Mouse (Mus musculus) stomach, embryonic 14.5 days (tissue): Measurements from ENCODE around the gene Slc4a10. TPM values are rescaled to one million over a fixed set of nuclear protein-coding genes. Genes with fewer than 3 reads are reported as not detected.

ENCODE experiments used
- ATAC-seq: fragments of 200-750 bp; cut with Nextera tagmentation; 2 replicates; pipeline ENCODE4 v1.8.0; 2017; ENCODE audit warnings: low read depth, moderate TSS enrichment; ENCODE audit not compliant: insufficient number of reproducible peaks, insufficient read depth, low FRiP score
- H3K27ac ChIP-seq: fragments of 300-500 bp; sonication (generic); 2 replicates; pipeline ENCODE4 v1.5.1; 2014; ENCODE audit warnings: mild to moderate bottlenecking, low read length, moderate library complexity, mixed read lengths
- H3K27me3 ChIP-seq: fragments of 300-500 bp; sonication (generic); 2 replicates; pipeline ENCODE4 v1.6.1; 2014; ENCODE audit warnings: low read length, control low read depth, mixed read lengths; ENCODE audit not compliant: control insufficient read depth, insufficient read depth
- H3K36me3 ChIP-seq: fragments of 300-500 bp; sonication (generic); 2 replicates; pipeline ENCODE4 v1.6.1; 2014; ENCODE audit warnings: mild to moderate bottlenecking, control low read depth, low read length, moderate library complexity, mixed read lengths; ENCODE audit not compliant: control insufficient read depth, insufficient read depth
- H3K4me1 ChIP-seq: fragments of 300-500 bp; sonication (generic); 2 replicates; pipeline ENCODE4 v1.6.1; 2014; ENCODE audit warnings: low read length, control low read depth, mixed read lengths; ENCODE audit not compliant: control insufficient read depth, insufficient read depth
- H3K4me2 ChIP-seq: fragments of 300-500 bp; sonication (generic); replicated peaks from 2 replicates; pipeline ENCODE4 v1.6.1; 2014; ENCODE audit warnings: low read depth, low read length, control low read depth
- H3K4me3 ChIP-seq: fragments of 300-500 bp; sonication (generic); 2 replicates; pipeline ENCODE4 v1.5.1; 2014; ENCODE audit warnings: low read depth, low read length, control low read depth
- H3K9ac ChIP-seq: fragments of 300-500 bp; sonication (generic); replicated peaks from 2 replicates; pipeline ENCODE4 v1.6.1; 2014; ENCODE audit warnings: low read depth, mild to moderate bottlenecking, control low read depth, low read length, moderate library complexity, mixed read lengths
- H3K9me3 ChIP-seq: fragments of 300-500 bp; sonication (generic); 2 replicates; pipeline ENCODE4 v1.6.1; 2016; ENCODE audit warnings: low read depth, low read length, control low read depth; ENCODE audit not compliant: control insufficient read depth
- WGBS: fragments of 180-500 bp; shearing (Covaris S2); extraction: QIAGEN DNeasy Blood & Tissue Kit; methylation state at CpG from one replicate; pipeline ENCODE4 v1.1.7; 2014; 5-methylcytosine and 5-hydroxymethylcytosine counted together
- polyA plus RNA-seq: library from polyadenylated mRNA; unstranded; fragments of >200 nt; fragmentation: Nextera tagmentation; extraction: Ambion mirVana; gene quantifications from 2 replicates; pipeline ENCODE4 v1.2.1, GENCODE M21; 2014

The Slc4a10 gene
- polyA plus RNA-seq, 1 experiment from 2014 or later, result 0.67 TPM

GRCm38 (mm10) chr2:62325388-62325787 lies 279.1 kb downstream of the Slc4a10 start:
- Histone ChIP-seq H3K4me3 (no peak overlapping the region), H3K27ac (no peak overlapping the region), H3K4me2 (no peak overlapping the region), H3K9ac (no peak overlapping the region), H3K27me3 (no peaks in the 10 kb centered on the region), H3K9me3 (no peaks in the 10 kb centered on the region), H3K4me1 (no peaks in the 10 kb centered on the region), H3K36me3 (no peaks in the 10 kb centered on the region)
- WGBS, result 84% methylated on average over 2 of the region's 2 CpGs
- no peak for ATAC-seq

- Histone ChIP-seq H3K4me1 (no peaks in the 10 kb centered on the region), H3K27me3 (no peaks in the 10 kb centered on the region), H3K9me3 (no peaks in the 10 kb centered on the region), H3K4me3 (no peak overlapping the region), H3K9ac (no peak overlapping the region), H3K4me2 (no peak overlapping the region), H3K36me3 (no peaks in the 10 kb centered on the region), H3K27ac (no peak overlapping the region)
- ATAC-seq, result no peak
- WGBS, result 64% methylated on average over 4 of the region's 4 CpGs
Observed at GRCm38 (mm10) chr2:62331913-62332312, 285.7 kb downstream of the Slc4a10 start.

GRCm38 (mm10) chr2:62332465-62332864 lies 286.2 kb downstream of the Slc4a10 start:
- no peaks in the 10 kb centered on the region for H3K4me1 ChIP-seq
- no peaks in the 10 kb centered on the region for H3K27me3 ChIP-seq
- H3K4me2 ChIP-seq, result no peak overlapping the region
- no peaks in the 10 kb centered on the region for H3K9me3 ChIP-seq
- H3K9ac ChIP-seq, result no peak overlapping the region
- no peak overlapping the region for H3K4me3 ChIP-seq
- H3K36me3 ChIP-seq, result no peaks in the 10 kb centered on the region
- no peak overlapping the region for H3K27ac ChIP-seq
- ATAC-seq, result no peak
- WGBS, result 77% methylated on average over 8 of the region's 8 CpGs

- 82% methylated on average over 4 of the region's 4 CpGs for WGBS
- Histone ChIP-seq H3K27ac (no peak overlapping the region), H3K9ac (no peak overlapping the region), H3K9me3 (no peaks in the 10 kb centered on the region), H3K4me1 (no peaks in the 10 kb centered on the region), H3K4me2 (no peak overlapping the region), H3K36me3 (no peaks in the 10 kb centered on the region), H3K27me3 (no peaks in the 10 kb centered on the region), H3K4me3 (no peak overlapping the region)
- ATAC-seq, result no peak
Observed at GRCm38 (mm10) chr2:62334397-62335243, 288.4 kb downstream of the Slc4a10 start.

- H3K36me3 ChIP-seq, result no peaks in the 10 kb centered on the region
- no peak for ATAC-seq
- 82% methylated on average over 7 of the region's 7 CpGs for WGBS
Observed at GRCm38 (mm10) chr2:62337086-62337485, 290.8 kb downstream of the Slc4a10 start.

GRCm38 (mm10) chr2:62339222-62339944 lies 293.1 kb downstream of the Slc4a10 start:
- H3K4me1 ChIP-seq, result no peaks in the 10 kb centered on the region
- no peak overlapping the region for H3K4me3 ChIP-seq
- ATAC-seq, result no peak
- no peaks in the 10 kb centered on the region for H3K27me3 ChIP-seq
- no peaks in the 10 kb centered on the region for H3K9me3 ChIP-seq
- no peak overlapping the region for H3K9ac ChIP-seq
- no peak overlapping the region for H3K4me2 ChIP-seq
- 68% methylated on average over 4 of the region's 4 CpGs for WGBS
- no peak overlapping the region for H3K27ac ChIP-seq
- no peaks in the 10 kb centered on the region for H3K36me3 ChIP-seq

More at GRCm38 (mm10) chr2:62337086-62337485, 290.8 kb downstream of the Slc4a10 start:
- H3K9ac ChIP-seq, result no peak overlapping the region
- H3K9me3 ChIP-seq, result no peaks in the 10 kb centered on the region
- no peaks in the 10 kb centered on the region for H3K27me3 ChIP-seq
- H3K4me3 ChIP-seq, result no peak overlapping the region
- H3K4me1 ChIP-seq, result no peaks in the 10 kb centered on the region
- H3K4me2 ChIP-seq, result no peak overlapping the region
- H3K27ac ChIP-seq, result no peak overlapping the region

- Histone ChIP-seq H3K27me3 (no peaks in the 10 kb centered on the region), H3K4me3 (no peak overlapping the region), H3K4me2 (no peak overlapping the region), H3K36me3 (no peaks in the 10 kb centered on the region), H3K9me3 (no peaks in the 10 kb centered on the region), H3K27ac (no peak overlapping the region), H3K9ac (no peak overlapping the region), H3K4me1 (no peaks in the 10 kb centered on the region)
- no peak for ATAC-seq
- 70% methylated on average over 3 of the region's 3 CpGs for WGBS
Observed at GRCm38 (mm10) chr2:62341061-62341733, 294.9 kb downstream of the Slc4a10 start.

GRCm38 (mm10) chr2:62341734-62342128 lies 295.5 kb downstream of the Slc4a10 start:
- Histone ChIP-seq H3K36me3 (no peaks in the 10 kb centered on the region), H3K27ac (no peak overlapping the region), H3K9ac (no peak overlapping the region), H3K9me3 (no peaks in the 10 kb centered on the region), H3K27me3 (no peaks in the 10 kb centered on the region), H3K4me2 (no peak overlapping the region), H3K4me1 (no peaks in the 10 kb centered on the region), H3K4me3 (no peak overlapping the region)
- no peak for ATAC-seq
- 64% methylated on average over 14 of the region's 14 CpGs for WGBS
